Mouse (Mus musculus) liver, embryonic 14.5 days (tissue): ENCODE results near the gene Tmem170. TPM values are rescaled to one million over a fixed set of nuclear protein-coding genes. Genes with fewer than 3 reads are reported as not detected.

ENCODE experiments used
- ATAC-seq: fragments of 200-750 bp; cut with Nextera tagmentation; 2 replicates; pipeline ENCODE4 v1.8.0; 2017; ENCODE audit warnings: moderate number of reproducible peaks, mild to moderate bottlenecking, moderate library complexity; ENCODE audit not compliant: insufficient read depth
- DNase-seq, 3 experiments: peaks; one replicate each; pipeline ENCODE4 v3.0.0-alpha.2; 2012 to 2013; ENCODE audit warnings: low read depth in 3 of 3, low spot score in 3 of 3
- H3K27ac ChIP-seq: fragments of 300-500 bp; sonication (generic); 2 replicates; pipeline ENCODE4 v1.5.1; 2014; ENCODE audit warnings: moderate library complexity, mild to moderate bottlenecking, control low read depth, inconsistent platforms
- H3K27me3 ChIP-seq: fragments of 300-500 bp; sonication (generic); 2 replicates; pipeline ENCODE4 v1.6.1; 2014; ENCODE audit warnings: mild to moderate bottlenecking, low read length, moderate library complexity; ENCODE audit not compliant: control insufficient read depth, insufficient read depth
- H3K36me3 ChIP-seq: fragments of 300-500 bp; sonication (generic); replicated peaks from 2 replicates; pipeline ENCODE4 v1.6.1; 2014; ENCODE audit warnings: low read depth; ENCODE audit not compliant: control insufficient read depth, insufficient read depth
- H3K4me1 ChIP-seq, 2 experiments: fragments of 200-500 bp in 1 of 2; fragments of 300-500 bp in 1 of 2; sonication (generic) in 1 of 2; replicated peaks; 2 replicates each; pipeline ENCODE4 v1.6.1; 2012 to 2014; ENCODE audit warnings: antibody characterized with exemption in 1 of 2, inconsistent platforms in 1 of 2, low read length in 1 of 2; ENCODE audit not compliant: control insufficient read depth in 2 of 2, insufficient read depth in 2 of 2
- H3K4me2 ChIP-seq: fragments of 300-500 bp; sonication (generic); 2 replicates; pipeline ENCODE4 v1.6.1; 2014; ENCODE audit warnings: low read depth, mild to moderate bottlenecking, control low read depth, moderate library complexity
- H3K4me3 ChIP-seq, 2 experiments: fragments of 200-500 bp in 1 of 2; fragments of 300-500 bp in 1 of 2; sonication (generic) in 1 of 2; 2 replicates each; pipeline ENCODE4 v1.5.1; 2012 to 2014; ENCODE audit warnings: low read depth in 2 of 2, low read length in 2 of 2, mild to moderate bottlenecking in 2 of 2, control low read depth in 1 of 2, inconsistent platforms in 1 of 2, moderate library complexity in 1 of 2; ENCODE audit not compliant: insufficient read depth in 1 of 2
- H3K9ac ChIP-seq: fragments of 300-500 bp; sonication (generic); replicated peaks from 2 replicates; pipeline ENCODE4 v1.6.1; 2014; ENCODE audit warnings: mild to moderate bottlenecking, control low read depth, moderate library complexity
- H3K9me3 ChIP-seq: fragments of 300-500 bp; sonication (generic); 2 replicates; pipeline ENCODE4 v1.6.1; 2016; ENCODE audit warnings: low read length, mixed read lengths; ENCODE audit not compliant: control insufficient read depth
- CTCF ChIP-seq: IDR thresholded peaks from 2 replicates; pipeline ENCODE4 v1.5.1; 2016; ENCODE audit warnings: antibody characterized with exemption, low read depth, control low read depth
- EP300 ChIP-seq: IDR thresholded peaks from 2 replicates; pipeline ENCODE4 v1.6.1; 2016; ENCODE audit warnings: antibody characterized with exemption, low read depth
- WGBS: fragments of 180-500 bp; shearing (Covaris S2); extraction: QIAGEN DNeasy Blood & Tissue Kit; methylation state at CpG from one replicate; pipeline ENCODE4 v1.1.7; 2014; ENCODE audit not compliant: insufficient replicate concordance; 5-methylcytosine and 5-hydroxymethylcytosine counted together
- polyA plus RNA-seq, 2 experiments: library from polyadenylated mRNA; depleted of rRNA in 1 of 2; stranded (reverse) in 1 of 2; unstranded in 1 of 2; fragments of >200 nt; fragmentation: Nextera tagmentation in 1 of 2; extraction: Ambion mirVana in 1 of 2; gene quantifications; 2 replicates each; pipeline versions ENCODE4 v1.2.1 to v1.2.3; 2012 to 2014

The Tmem170 gene
- polyA plus RNA-seq, 2 experiments, result 1.8 to 2.3 TPM

GRCm38 (mm10) chr8:111865857-111866256 is 10.7 kb downstream of the Tmem170 start:
- Histone ChIP-seq H3K36me3 (no peaks in the 10 kb centered on the region), H3K27me3 (no peaks in the 10 kb centered on the region), H3K9ac (no peak overlapping the region), H3K4me3 (no peak overlapping the region), H3K27ac (no peak overlapping the region), H3K4me2 (no peak overlapping the region), H3K4me1 (no peaks in the 10 kb centered on the region), H3K9me3 (no peaks in the 10 kb centered on the region)
- WGBS, result 74% methylated on average over 6 of the region's 6 CpGs
- ATAC-seq (no peak), DNase-seq (no peak)
- TF ChIP-seq EP300 (no peak), CTCF (no peak)

DNA sequence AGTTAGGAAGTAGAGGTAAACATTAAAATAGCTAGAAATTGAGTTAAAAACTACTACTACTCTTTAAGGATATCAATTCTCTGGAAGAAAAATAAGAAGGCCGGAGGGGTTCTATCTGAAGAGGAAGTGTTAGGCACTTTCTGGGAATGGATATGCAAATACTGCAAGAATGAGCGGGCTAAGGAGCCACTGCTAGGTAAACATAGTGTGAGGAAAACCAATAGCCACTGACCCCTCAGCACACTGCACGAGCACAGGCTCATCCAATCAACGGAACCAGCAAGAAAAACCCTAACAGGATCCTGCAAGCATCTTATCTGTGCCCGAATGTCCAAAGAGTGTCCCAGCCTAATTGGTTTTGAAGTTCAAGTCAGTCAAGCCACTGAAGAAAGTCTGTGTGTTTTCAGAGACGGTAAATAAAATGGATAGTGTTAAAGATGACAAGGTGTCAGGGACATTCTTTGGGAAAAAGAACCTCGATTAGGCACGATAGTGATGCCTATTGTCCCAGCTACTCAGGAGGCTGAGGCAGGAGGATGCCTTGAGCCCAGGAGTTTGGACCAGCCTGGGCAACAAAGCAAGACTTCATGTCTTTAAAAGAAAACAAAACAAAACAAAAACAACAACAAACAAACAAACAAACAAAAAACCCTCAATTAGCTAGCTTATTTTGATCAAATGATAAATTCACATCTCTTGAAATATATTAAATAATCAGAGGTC is 11.3 kb downstream of the Tmem170 start:
- no peaks in the 10 kb centered on the region for H3K36me3 ChIP-seq
- no peak overlapping the region for H3K4me3 ChIP-seq
- no peaks in the 10 kb centered on the region for H3K9me3 ChIP-seq
- no peak overlapping the region for H3K9ac ChIP-seq
- WGBS, result 75% methylated on average over 8 of the region's 8 CpGs
- no peak overlapping the region for H3K27ac ChIP-seq
- H3K27me3 ChIP-seq, result no peaks in the 10 kb centered on the region
- ATAC-seq (no peak), DNase-seq (no peak)
- H3K4me2 ChIP-seq, result no peak overlapping the region
- TF ChIP-seq CTCF (no peak), EP300 (no peak)
- H3K4me1 ChIP-seq, result no peaks in the 10 kb centered on the region

DNA sequence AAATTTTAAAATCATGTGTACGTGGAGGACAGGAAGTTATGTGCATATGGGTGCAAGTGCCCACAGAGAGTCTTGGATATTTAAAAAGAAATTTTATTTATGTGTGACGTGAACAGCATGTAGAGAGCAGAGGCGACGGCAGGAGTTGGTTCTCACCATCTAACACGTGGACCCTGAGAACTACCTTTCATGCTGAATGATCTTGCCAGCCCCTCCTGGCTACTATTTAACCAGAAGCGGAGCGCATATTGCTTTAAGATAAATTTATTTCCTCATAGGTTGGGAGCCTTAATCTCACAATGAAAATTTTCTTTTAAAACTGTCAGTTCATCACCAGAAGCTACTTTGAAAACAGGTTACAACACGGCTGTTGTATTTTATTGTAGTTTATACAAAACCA is 11.9 kb downstream of the Tmem170 start:
- no peak overlapping the region for H3K4me3 ChIP-seq
- H3K9ac ChIP-seq, result no peak overlapping the region
- no peaks in the 10 kb centered on the region for H3K36me3 ChIP-seq
- no peak for DNase-seq
- H3K4me1 ChIP-seq, result no peaks in the 10 kb centered on the region
- H3K9me3 ChIP-seq, result no peaks in the 10 kb centered on the region
- ATAC-seq, result no peak
- WGBS, result 70% methylated on average over 8 of the region's 8 CpGs
- H3K27me3 ChIP-seq, result no peaks in the 10 kb centered on the region
- H3K4me2 ChIP-seq, result no peak overlapping the region
- TF ChIP-seq CTCF, result no peak
- TF ChIP-seq EP300, result no peak
- H3K27ac ChIP-seq, result no peak overlapping the region

DNA sequence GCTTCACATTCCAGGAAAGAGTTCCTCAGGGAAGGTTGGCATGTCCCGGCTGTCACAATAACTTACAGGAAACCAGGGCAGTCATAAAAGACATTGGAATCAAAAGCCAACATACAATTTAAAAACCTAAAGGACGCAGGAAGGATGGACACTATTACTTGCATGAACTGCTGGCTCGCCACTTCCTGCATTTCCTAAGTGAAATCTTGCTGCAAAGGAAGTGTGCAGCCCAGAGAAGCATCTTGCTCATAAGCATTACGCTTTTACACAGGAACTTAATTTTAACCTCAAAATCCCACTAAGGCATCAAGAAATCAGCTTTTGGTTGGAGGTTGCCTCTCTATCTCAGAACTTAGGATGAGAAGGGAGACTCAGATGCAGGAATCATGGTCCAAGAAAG is 13.3 kb downstream of the Tmem170 start:
- Histone ChIP-seq H3K27ac (no peak overlapping the region), H3K36me3 (no peaks in the 10 kb centered on the region), H3K4me2 (no peak overlapping the region), H3K4me3 (no peak overlapping the region), H3K9ac (no peak overlapping the region), H3K9me3 (no peaks in the 10 kb centered on the region), H3K27me3 (no peaks in the 10 kb centered on the region), H3K4me1 (no peaks in the 10 kb centered on the region)
- TF ChIP-seq CTCF, result no peak
- no peak for TF ChIP-seq EP300
- DNase-seq (no peak), ATAC-seq (no peak)
- 39% methylated on average over 4 of the region's 4 CpGs for WGBS

DNA sequence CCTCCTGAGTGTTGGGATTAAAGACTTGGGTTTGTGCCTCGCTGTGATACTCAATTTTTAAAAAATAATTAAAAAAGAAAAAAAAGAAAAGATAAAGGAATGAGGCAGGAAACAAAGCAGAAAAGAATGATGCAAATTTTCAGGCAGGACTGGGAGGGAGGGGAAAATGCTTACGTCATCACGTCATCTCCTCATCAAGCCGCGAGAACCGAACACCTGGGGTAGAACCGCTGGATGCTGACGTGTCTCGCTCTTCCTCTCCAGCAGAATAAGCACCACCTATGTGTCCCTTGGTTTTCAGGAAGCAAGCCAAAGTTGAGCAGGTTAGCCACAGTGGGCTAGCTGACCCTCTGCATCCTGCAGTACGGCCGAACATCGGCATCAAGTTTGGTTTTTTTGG is 20.6 kb downstream of the Tmem170 start:
- no peak overlapping the region for H3K9ac ChIP-seq
- H3K9me3 ChIP-seq, result no peaks in the 10 kb centered on the region
- DNase-seq, result no peak
- H3K4me2 ChIP-seq, result no peak overlapping the region
- no peak for ATAC-seq
- 79% methylated on average over 12 of the region's 12 CpGs for WGBS
- no peaks in the 10 kb centered on the region for H3K36me3 ChIP-seq
- H3K27ac ChIP-seq, result no peak overlapping the region
- no peak overlapping the region for H3K4me3 ChIP-seq
- no peaks in the 10 kb centered on the region for H3K27me3 ChIP-seq
- no peak for TF ChIP-seq CTCF
- TF ChIP-seq EP300, result no peak
- peaks cover 0 to 18% of the 10 kb centered on the region in 2 experiments for H3K4me1 ChIP-seq
